Mouse (Mus musculus) intestine, embryonic 14.5 days (tissue): ENCODE results near the gene Bmp8b. TPM values are rescaled to one million over a fixed set of nuclear protein-coding genes. Genes with fewer than 3 reads are reported as not detected.
"Not testable (repeated sequence)": the region's sequence is repeated elsewhere in the genome, so short reads cannot be mapped to it uniquely, and the experiment has no call there.

ENCODE experiments used
- ATAC-seq: fragments of 200-750 bp; cut with Nextera tagmentation; replicated peaks from 2 replicates; pipeline ENCODE4 v1.8.0; 2017; ENCODE audit warnings: low read depth, moderate number of reproducible peaks, moderate TSS enrichment, moderate library complexity; ENCODE audit not compliant: low FRiP score, low TSS enrichment
- DNase-seq: peaks from one replicate; pipeline ENCODE4 v3.0.0-alpha.2; 2018; ENCODE audit warnings: low spot score
- H3K27ac ChIP-seq: fragments of 300-500 bp; sonication (generic); 2 replicates; pipeline ENCODE4 v1.5.1; 2014; ENCODE audit warnings: low read depth, mild to moderate bottlenecking, control low read depth
- H3K27me3 ChIP-seq: fragments of 300-500 bp; sonication (generic); replicated peaks from 2 replicates; pipeline ENCODE4 v1.6.1; 2014; ENCODE audit warnings: low read length, control low read depth; ENCODE audit not compliant: control insufficient read depth, insufficient read depth
- H3K36me3 ChIP-seq: fragments of 300-500 bp; sonication (generic); 2 replicates; pipeline ENCODE4 v1.6.1; 2014; ENCODE audit warnings: low read length, control low read depth; ENCODE audit not compliant: control insufficient read depth, insufficient read depth
- H3K4me1 ChIP-seq: fragments of 300-500 bp; sonication (generic); replicated peaks from 2 replicates; pipeline ENCODE4 v1.6.1; 2014; ENCODE audit warnings: low read length, control low read depth, mixed read lengths; ENCODE audit not compliant: control insufficient read depth, insufficient read depth
- H3K4me2 ChIP-seq: fragments of 300-500 bp; sonication (generic); 2 replicates; pipeline ENCODE4 v1.6.1; 2014; ENCODE audit warnings: low read length
- H3K4me3 ChIP-seq: fragments of 300-500 bp; sonication (generic); 2 replicates; pipeline ENCODE4 v1.5.1; 2014; ENCODE audit warnings: low read depth, low read length, control low read depth, mixed read lengths
- H3K9ac ChIP-seq: fragments of 300-500 bp; sonication (generic); 2 replicates; pipeline ENCODE4 v1.6.1; 2014; ENCODE audit warnings: mild to moderate bottlenecking, low read length
- H3K9me3 ChIP-seq: fragments of 300-500 bp; sonication (generic); 2 replicates; pipeline ENCODE4 v1.6.1; 2016; ENCODE audit warnings: low read length, control low read depth; ENCODE audit not compliant: control insufficient read depth
- WGBS: fragments of 180-500 bp; shearing (Covaris S2); extraction: QIAGEN DNeasy Blood & Tissue Kit; methylation state at CpG from one replicate; pipeline ENCODE4 v1.1.7; 2014; 5-methylcytosine and 5-hydroxymethylcytosine counted together
- polyA plus RNA-seq: library from polyadenylated mRNA; unstranded; fragments of >200 nt; fragmentation: Nextera tagmentation; extraction: Ambion mirVana; gene quantifications from 2 replicates; pipeline ENCODE4 v1.2.1, GENCODE M21; 2014

Bmp8b gene
- polyA plus RNA-seq, 1 experiment from 2014 or later, result 0.35 TPM

- Histone ChIP-seq H3K9ac (no peak overlapping the region), H3K4me3 (no peak overlapping the region), H3K27me3 (no peaks in the 10 kb centered on the region), H3K4me2 (no peak overlapping the region), H3K9me3 (no peaks in the 10 kb centered on the region), H3K27ac (no peak overlapping the region), H3K4me1 (0 out of 2 replicates have a peak, but pooled peaks cover 3% of the 10 kb centered on the region), H3K36me3 (no peaks in the 10 kb centered on the region)
- WGBS, result 48% methylated on average over 5 of the region's 5 CpGs
- DNase-seq (no peak), ATAC-seq (no peak)
Measured at GRCm38 (mm10) chr4:123152976-123153375, 48.0 kb downstream of the Bmp8b start.

- Histone ChIP-seq H3K4me1 (0 out of 2 replicates have a peak, but pooled peaks cover 3% of the 10 kb centered on the region), H3K27me3 (no peaks in the 10 kb centered on the region), H3K36me3 (no peaks in the 10 kb centered on the region), H3K9ac (no peak overlapping the region), H3K4me3 (no peak overlapping the region), H3K27ac (no peak overlapping the region), H3K9me3 (no peaks in the 10 kb centered on the region), H3K4me2 (no peak overlapping the region)
- DNase-seq, result no peak
- peak; percentile 62; the same call in 1 of the 2 replicates for ATAC-seq
- 20% methylated on average over 4 of the region's 4 CpGs for WGBS
Measured at GRCm38 (mm10) chr4:123155004-123155403, 50.0 kb downstream of the Bmp8b start.

- ATAC-seq (peak; percentile 78), DNase-seq (no peak)
- 65% methylated on average over 2 of the region's 2 CpGs for WGBS
- Histone ChIP-seq H3K4me3 (no peak overlapping the region), H3K9ac (no peak overlapping the region), H3K36me3 (no peaks in the 10 kb centered on the region), H3K27ac (no peak overlapping the region), H3K9me3 (no peaks in the 10 kb centered on the region), H3K4me2 (no peak overlapping the region), H3K27me3 (no peaks in the 10 kb centered on the region), H3K4me1 (0 out of 2 replicates have a peak, but pooled peaks cover 3% of the 10 kb centered on the region)
Measured at GRCm38 (mm10) chr4:123155427-123155826, 50.5 kb downstream of the Bmp8b start.

GRCm38 (mm10) chr4:123155840-123156239, 50.9 kb downstream of the Bmp8b start:
- H3K27ac ChIP-seq, result no peak overlapping the region
- no peak overlapping the region for H3K4me2 ChIP-seq
- H3K36me3 ChIP-seq, result no peaks in the 10 kb centered on the region
- 0 out of 2 replicates have a peak, but pooled peaks cover 3% of the 10 kb centered on the region for H3K4me1 ChIP-seq
- no peaks in the 10 kb centered on the region for H3K9me3 ChIP-seq
- DNase-seq (no peak), ATAC-seq (no peak)
- H3K27me3 ChIP-seq, result no peaks in the 10 kb centered on the region
- H3K4me3 ChIP-seq, result no peak overlapping the region
- H3K9ac ChIP-seq, result no peak overlapping the region

- peaks cover 10% of the 10 kb centered on the region for H3K4me1 ChIP-seq
- no peak overlapping the region for H3K4me3 ChIP-seq
- no peaks in the 10 kb centered on the region for H3K9me3 ChIP-seq
- H3K27me3 ChIP-seq, result no peaks in the 10 kb centered on the region
- no peak for DNase-seq
- ATAC-seq, result no peak
- H3K9ac ChIP-seq, result no peak overlapping the region
- no peak overlapping the region for H3K4me2 ChIP-seq
- H3K27ac ChIP-seq, result no peak overlapping the region
- WGBS, result 74% methylated on average over 6 of the region's 6 CpGs
- no peaks in the 10 kb centered on the region for H3K36me3 ChIP-seq
Measured at GRCm38 (mm10) chr4:123160571-123160970, 55.6 kb downstream of the Bmp8b start.

- H3K27me3 ChIP-seq, H3K4me1 ChIP-seq, H3K27ac ChIP-seq, H3K9ac ChIP-seq, H3K36me3 ChIP-seq, H3K4me2 ChIP-seq, H3K9me3 ChIP-seq, H3K4me3 ChIP-seq, ATAC-seq, DNase-seq: not testable (repeated sequence)
- 73% methylated on average over 3 of the region's 3 CpGs for WGBS
Measured at GRCm38 (mm10) chr4:123161251-123161650, 56.3 kb downstream of the Bmp8b start.

GRCm38 (mm10) chr4:123162305-123162917, 57.4 kb downstream of the Bmp8b start:
- H3K9ac ChIP-seq, result 0 out of 2 replicates have a peak overlapping the region, but pooled peaks have one; percentile 3
- peak overlapping the region; percentile 35 for H3K4me2 ChIP-seq
- no peak for DNase-seq
- no peak overlapping the region for H3K27ac ChIP-seq
- WGBS, result 10% methylated on average over 15 of the region's 15 CpGs
- H3K4me3 ChIP-seq, result no peak overlapping the region
- peaks cover 7% of the 10 kb centered on the region for H3K4me1 ChIP-seq
- H3K27me3 ChIP-seq, result no peaks in the 10 kb centered on the region
- H3K36me3 ChIP-seq, result no peaks in the 10 kb centered on the region
- H3K9me3 ChIP-seq, result no peaks in the 10 kb centered on the region
- 0 out of 2 replicates have a peak, but pooled peaks have one; percentile 32 for ATAC-seq

GRCm38 (mm10) chr4:123164157-123164556, 59.2 kb downstream of the Bmp8b start:
- H3K27me3 ChIP-seq, result no peaks in the 10 kb centered on the region
- ATAC-seq, result no peak
- no peaks in the 10 kb centered on the region for H3K36me3 ChIP-seq
- H3K4me2 ChIP-seq, result no peak overlapping the region
- no peak for DNase-seq
- 52% methylated on average over 15 of the region's 15 CpGs for WGBS
- H3K4me1 ChIP-seq, result peaks cover 7% of the 10 kb centered on the region
- H3K4me3 ChIP-seq, result no peak overlapping the region
- 0 out of 2 replicates have a peak, but pooled peaks cover 1% of the 10 kb centered on the region for H3K9me3 ChIP-seq
- no peak overlapping the region for H3K9ac ChIP-seq
- H3K27ac ChIP-seq, result no peak overlapping the region

- Histone ChIP-seq H3K9me3 (0 out of 2 replicates have a peak, but pooled peaks cover 4% of the 10 kb centered on the region), H3K27me3 (no peaks in the 10 kb centered on the region), H3K4me1 (no peaks in the 10 kb centered on the region), H3K27ac (no peak overlapping the region), H3K4me2 (no peak overlapping the region), H3K9ac (no peak overlapping the region), H3K4me3 (no peak overlapping the region), H3K36me3 (no peaks in the 10 kb centered on the region)
- DNase-seq, result no peak
- ATAC-seq, result no peak
Measured at GRCm38 (mm10) chr4:123171811-123172210, 66.8 kb downstream of the Bmp8b start.
